Mouse (Mus musculus): ENCODE data around the gene Tmem151b. TPM values are rescaled to one million over a fixed set of nuclear protein-coding genes. Genes with fewer than 3 reads are reported as not detected.

The Tmem151b gene
- total RNA-seq, 2 experiments from 2014 or later, result 1.2 to 3.1 TPM

- DNase-seq, result no peak
These were observed 4.1 kb downstream of the Tmem151b start for GRCm38 (mm10) chr17:45545278-45545961.

GRCm38 (mm10) chr17:45544873-45545277, 4.6 kb downstream of the Tmem151b start:
- no peak for DNase-seq

- no peak for DNase-seq
These were observed 5.2 kb downstream of the Tmem151b start for GRCm38 (mm10) chr17:45544001-45544872.

- no peak for DNase-seq
These were observed 6.4 kb downstream of the Tmem151b start for GRCm38 (mm10) chr17:45543115-45543514.

- no peak for DNase-seq
These were observed 6.8 kb downstream of the Tmem151b start for GRCm38 (mm10) chr17:45542705-45543104.

GRCm38 (mm10) chr17:45542129-45542528, 7.3 kb downstream of the Tmem151b start:
- DNase-seq, result no peak

DNA sequence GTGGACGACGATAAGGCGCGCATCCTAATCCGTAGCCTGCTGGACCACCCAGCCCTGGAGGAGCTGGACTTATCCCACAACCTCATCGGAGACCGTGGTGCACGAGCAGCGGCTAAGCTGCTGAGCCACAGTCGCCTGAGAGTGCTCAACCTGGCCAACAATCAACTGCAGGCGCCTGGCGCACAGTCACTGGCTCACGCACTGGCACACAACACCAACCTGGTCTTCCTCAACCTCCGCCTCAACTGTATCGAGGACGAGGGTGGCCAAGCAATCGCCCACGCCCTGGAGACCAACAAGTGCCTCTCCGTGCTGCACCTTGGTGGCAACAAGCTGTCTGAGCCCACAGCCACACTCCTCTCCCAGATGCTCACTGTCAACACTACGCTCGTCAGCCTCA, 9.8 kb downstream of the Tmem151b start:
- no peak for DNase-seq

- no peak for DNase-seq
These were observed 11.1 kb downstream of the Tmem151b start for GRCm38 (mm10) chr17:45538394-45538793.

DNA sequence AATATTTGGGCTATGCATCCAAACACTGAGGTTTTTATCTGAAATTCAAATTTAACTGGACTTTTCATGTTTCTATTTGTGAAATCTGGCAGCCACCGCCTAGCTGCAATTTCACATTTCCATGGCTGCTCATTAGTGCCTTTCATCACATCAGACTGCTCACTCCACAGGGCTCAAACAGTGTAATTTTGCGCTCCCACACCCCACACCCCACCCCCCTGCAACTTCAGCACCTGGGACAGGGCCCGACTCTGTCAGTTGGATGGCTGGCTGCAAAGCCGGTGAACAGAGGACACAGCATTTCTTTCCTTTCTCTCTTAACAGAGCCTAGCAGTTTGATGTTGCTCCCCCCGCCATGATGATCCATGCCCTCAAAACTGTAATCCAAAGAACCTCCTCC, 13.2 kb downstream of the Tmem151b start:
- DNase-seq, result peak; percentile 70

DNA sequence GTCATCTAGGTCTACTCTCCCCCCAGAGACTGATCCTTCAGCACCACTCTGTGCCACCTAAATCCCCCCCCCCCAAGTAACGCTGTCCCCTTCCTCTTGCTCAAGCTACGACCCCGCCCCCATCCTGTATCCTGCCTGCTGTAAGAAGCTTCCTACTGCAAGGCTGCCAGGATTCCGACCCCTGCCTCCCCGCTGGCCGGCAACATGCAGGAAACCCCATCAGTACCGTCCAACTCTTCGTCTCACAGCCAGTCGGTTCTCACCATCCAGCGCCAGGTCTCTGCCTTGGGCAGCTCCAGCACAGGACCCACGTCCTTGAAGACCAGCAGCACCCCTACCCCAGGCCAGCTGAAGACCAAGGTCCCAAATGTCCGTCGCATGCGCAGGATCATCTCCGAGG, 16.6 kb downstream of the Tmem151b start:
- no peak for DNase-seq

GRCm38 (mm10) chr17:45530346-45530782, 19.1 kb downstream of the Tmem151b start:
- no peak for DNase-seq

DNA sequence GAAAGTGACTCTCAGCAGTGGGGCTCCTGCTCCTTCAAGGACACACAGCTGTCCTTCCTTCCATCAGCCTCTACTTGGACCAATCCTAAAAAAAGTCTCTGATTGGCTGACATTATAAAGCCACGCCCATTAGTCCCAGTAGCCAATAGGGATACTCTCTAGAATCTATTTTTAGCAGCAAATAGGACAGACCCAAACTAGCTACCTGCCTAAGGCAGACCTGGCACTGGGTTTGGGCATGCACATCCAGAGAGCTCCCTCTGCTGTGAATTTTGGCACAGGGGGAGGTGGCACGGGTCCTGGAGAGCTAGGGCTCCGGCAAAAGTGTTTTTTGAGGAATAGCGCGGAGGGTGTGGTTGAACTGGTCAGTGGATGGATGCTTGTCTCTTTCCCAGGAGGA, 22.9 kb downstream of the Tmem151b start:
- DNase-seq, result no peak

- DNase-seq, result no peak
These were observed 24.5 kb downstream of the Tmem151b start for GRCm38 (mm10) chr17:45524961-45525360.

- no peak for DNase-seq
These were observed 26.2 kb downstream of the Tmem151b start, which contains the start of gene Tcte1 for GRCm38 (mm10) chr17:45523263-45523662. Gene Tcte1, plus strand, starts transcription at chr17:45523434.

- no peak for DNase-seq
These were observed 29.3 kb downstream of the Tmem151b start for GRCm38 (mm10) chr17:45520136-45520535.

- no peak for DNase-seq
These were observed 30.6 kb downstream of the Tmem151b start for GRCm38 (mm10) chr17:45518766-45519475.

DNA sequence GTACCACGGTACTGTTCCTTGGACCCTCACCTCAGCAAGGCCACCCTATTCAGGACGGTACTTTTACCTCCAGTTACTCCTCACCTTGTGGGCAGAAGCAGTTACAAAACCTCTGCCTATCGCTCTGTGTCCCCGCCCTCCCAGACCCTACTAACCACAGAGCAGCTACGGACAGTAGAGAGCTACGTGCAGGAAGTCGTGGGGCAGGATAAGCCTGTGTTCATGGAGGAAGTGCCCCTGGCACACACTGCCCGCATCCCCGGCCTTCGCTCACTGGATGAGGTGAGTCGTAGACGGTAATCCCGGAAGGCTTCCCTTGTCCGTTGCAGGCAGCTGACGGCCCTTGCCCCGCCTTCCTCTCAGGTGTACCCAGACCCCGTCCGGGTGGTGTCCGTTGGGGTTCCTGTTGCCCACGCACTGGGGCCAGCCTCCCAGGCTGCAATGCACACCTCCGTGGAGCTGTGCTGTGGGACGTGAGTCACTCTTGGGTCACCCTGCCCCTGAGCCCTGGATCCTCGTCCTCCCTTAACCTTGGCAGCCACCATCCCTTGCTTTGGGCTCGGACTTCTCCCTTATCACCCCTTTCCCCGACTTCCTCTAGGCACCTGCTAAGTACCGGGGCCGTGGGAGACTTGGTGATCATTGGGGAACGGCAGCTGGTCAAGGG, 31.8 kb downstream of the Tmem151b start:
- no peak for DNase-seq

- no peak for DNase-seq
These were observed 32.3 kb downstream of the Tmem151b start for GRCm38 (mm10) chr17:45517135-45517534.

GRCm38 (mm10) chr17:45516488-45516887, 33.0 kb downstream of the Tmem151b start:
- DNase-seq, result peak; percentile 85

DNA sequence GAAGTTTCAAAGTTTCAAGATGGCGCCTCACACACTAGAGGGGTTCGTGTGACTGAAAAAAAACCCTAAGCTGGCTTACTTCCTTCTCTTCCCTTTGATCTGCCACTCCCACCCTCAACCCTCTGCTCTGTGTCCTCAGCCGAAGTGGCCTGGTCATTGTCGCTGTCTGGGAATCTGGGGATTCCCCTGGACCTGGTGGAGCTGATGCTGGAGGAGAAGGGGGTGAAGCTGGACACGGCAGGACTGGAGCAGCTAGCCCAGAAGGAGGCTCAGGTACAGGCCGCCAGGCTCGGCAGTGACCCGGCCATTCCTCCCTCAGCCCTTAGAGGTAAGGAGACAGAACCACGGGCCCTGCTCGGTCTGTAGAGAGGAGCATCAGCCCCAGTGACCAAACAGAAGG, 33.7 kb downstream of the Tmem151b start:
- DNase-seq, result no peak

- no peak for DNase-seq
These were observed 34.2 kb downstream of the Tmem151b start for GRCm38 (mm10) chr17:45515204-45515726.

- DNase-seq, result no peak
These were observed 37.7 kb downstream of the Tmem151b start for GRCm38 (mm10) chr17:45511757-45512156.
